Mouse (Mus musculus) liver, adult 2 months (tissue): ENCODE measurements around the gene Aifm3.

ENCODE experiments used
- CTCF ChIP-seq: fragments of 200-500 bp; IDR thresholded peaks from 2 replicates; pipeline ENCODE4 v1.5.1; 2011; ENCODE audit warnings: low read depth, low read length, control low read depth
- POLR2A ChIP-seq: fragments of 200-500 bp; IDR thresholded peaks from 2 replicates; pipeline ENCODE4 v1.6.1; 2011; ENCODE audit warnings: low read length, control low read depth; ENCODE audit not compliant: insufficient read depth; ENCODE audit errors: extremely low read depth

DNA sequence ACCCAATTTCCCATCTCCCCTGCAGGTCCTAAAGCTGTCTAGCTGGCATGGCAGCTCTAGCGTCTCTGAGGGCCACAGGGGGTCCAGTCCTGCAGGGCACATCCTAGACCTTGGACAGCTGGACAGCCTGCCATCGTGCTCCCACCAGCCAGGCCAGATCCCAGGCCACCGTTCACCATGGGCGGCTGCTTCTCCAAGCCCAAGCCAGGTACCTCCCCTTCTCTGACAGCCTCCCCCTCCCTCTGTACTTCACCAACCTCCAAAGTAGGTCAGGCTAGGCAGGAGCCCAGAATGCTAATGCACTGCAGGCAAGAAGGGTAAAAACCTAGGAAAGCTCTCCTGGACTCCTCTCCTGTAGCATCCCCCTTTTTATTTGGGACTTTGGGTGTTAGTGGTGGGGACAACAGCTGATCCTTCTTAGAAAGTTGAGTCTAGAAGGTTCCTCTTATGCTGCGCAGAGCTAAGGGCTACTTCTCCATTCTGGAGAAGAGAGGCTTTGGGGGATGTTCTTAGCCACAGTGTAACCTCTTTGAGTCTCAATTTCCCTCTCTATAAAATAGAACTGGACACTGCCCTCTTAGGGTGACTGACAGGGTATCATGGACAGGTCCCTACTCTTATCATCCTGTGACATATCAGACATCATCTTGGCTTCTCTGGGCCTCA is 2.6 kb downstream of the Aifm3 start:
- TF ChIP-seq CTCF (no peak), POLR2A (no peak)
